Mouse (Mus musculus) testis, adult 2 months (tissue): ENCODE data around the gene Fbxl13. TPM values are rescaled to one million over a fixed set of nuclear protein-coding genes. Genes with fewer than 3 reads are reported as not detected.

Experiments used
- H3K27ac ChIP-seq: fragments of 200-500 bp; 2 replicates; pipeline ENCODE4 v1.5.1; 2012; ENCODE audit warnings: low read depth, low read length; ENCODE audit not compliant: control insufficient read depth, insufficient read depth
- H3K27me3 ChIP-seq: fragments of 200-500 bp; 2 replicates; pipeline ENCODE4 v1.6.1; 2012; ENCODE audit warnings: mild to moderate bottlenecking, low read length, moderate library complexity; ENCODE audit not compliant: control insufficient read depth, insufficient read depth
- H3K36me3 ChIP-seq: fragments of 200-500 bp; 2 replicates; pipeline ENCODE4 v1.6.1; 2012; ENCODE audit warnings: mild to moderate bottlenecking, low read length; ENCODE audit not compliant: control insufficient read depth, insufficient read depth
- H3K4me1 ChIP-seq: fragments of 200-500 bp; 2 replicates; pipeline ENCODE4 v1.6.1; 2012; ENCODE audit warnings: low read length; ENCODE audit not compliant: control insufficient read depth, insufficient read depth
- H3K4me3 ChIP-seq: fragments of 200-500 bp; 2 replicates; pipeline ENCODE4 v1.5.1; 2012; ENCODE audit warnings: low read depth, mild to moderate bottlenecking, low read length, moderate library complexity, mixed read lengths; ENCODE audit not compliant: control insufficient read depth
- CTCF ChIP-seq: fragments of 200-500 bp; IDR thresholded peaks from 2 replicates; pipeline ENCODE4 v1.5.1; 2012; ENCODE audit warnings: low read depth, mild to moderate bottlenecking, inconsistent platforms, low read length, moderate library complexity; ENCODE audit not compliant: control insufficient read depth, insufficient read depth, insufficient replicate concordance
- POLR2A ChIP-seq: fragments of 200-500 bp; IDR thresholded peaks from 2 replicates; pipeline ENCODE4 v1.6.1; 2012; ENCODE audit warnings: low read depth, mild to moderate bottlenecking, inconsistent platforms, low read length, moderate library complexity; ENCODE audit not compliant: control insufficient read depth
- polyA plus RNA-seq: library from polyadenylated mRNA; depleted of rRNA; stranded (reverse); fragments of >200 nt; gene quantifications from 2 replicates; pipeline ENCODE4 v1.2.3, GENCODE M21; 2012

Fbxl13 gene
- polyA plus RNA-seq, 1 experiment, result 92.2 TPM

DNA sequence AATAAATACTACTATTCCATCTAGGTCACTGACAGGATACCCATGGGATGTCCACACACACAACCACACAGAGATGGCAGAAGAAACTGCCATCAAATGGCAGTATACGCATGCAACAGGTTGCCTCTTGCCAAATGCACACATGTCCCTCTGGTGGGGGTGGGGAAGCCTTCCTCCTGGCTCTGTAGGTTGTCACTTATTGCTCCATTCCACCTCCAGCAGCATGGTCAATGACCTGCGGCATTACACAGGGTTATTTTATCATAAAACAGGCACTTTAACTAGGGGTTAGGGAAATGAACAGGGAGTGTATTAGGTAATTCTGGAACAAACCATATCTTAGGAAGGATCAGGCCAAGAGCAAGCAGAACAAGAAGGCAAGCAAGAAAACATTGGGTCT, 23.9 kb upstream of the Fbxl13 start:
- Histone ChIP-seq H3K4me1 (no peaks in the 10 kb centered on the region; the same call in 1 of the 2 replicates), H3K4me3 (no peak overlapping the region), H3K27ac (no peak overlapping the region), H3K27me3 (no peaks in the 10 kb centered on the region), H3K36me3 (no peaks in the 10 kb centered on the region; the same call in 1 of the 2 replicates)
- TF ChIP-seq CTCF (no peak), POLR2A (no peak)

DNA sequence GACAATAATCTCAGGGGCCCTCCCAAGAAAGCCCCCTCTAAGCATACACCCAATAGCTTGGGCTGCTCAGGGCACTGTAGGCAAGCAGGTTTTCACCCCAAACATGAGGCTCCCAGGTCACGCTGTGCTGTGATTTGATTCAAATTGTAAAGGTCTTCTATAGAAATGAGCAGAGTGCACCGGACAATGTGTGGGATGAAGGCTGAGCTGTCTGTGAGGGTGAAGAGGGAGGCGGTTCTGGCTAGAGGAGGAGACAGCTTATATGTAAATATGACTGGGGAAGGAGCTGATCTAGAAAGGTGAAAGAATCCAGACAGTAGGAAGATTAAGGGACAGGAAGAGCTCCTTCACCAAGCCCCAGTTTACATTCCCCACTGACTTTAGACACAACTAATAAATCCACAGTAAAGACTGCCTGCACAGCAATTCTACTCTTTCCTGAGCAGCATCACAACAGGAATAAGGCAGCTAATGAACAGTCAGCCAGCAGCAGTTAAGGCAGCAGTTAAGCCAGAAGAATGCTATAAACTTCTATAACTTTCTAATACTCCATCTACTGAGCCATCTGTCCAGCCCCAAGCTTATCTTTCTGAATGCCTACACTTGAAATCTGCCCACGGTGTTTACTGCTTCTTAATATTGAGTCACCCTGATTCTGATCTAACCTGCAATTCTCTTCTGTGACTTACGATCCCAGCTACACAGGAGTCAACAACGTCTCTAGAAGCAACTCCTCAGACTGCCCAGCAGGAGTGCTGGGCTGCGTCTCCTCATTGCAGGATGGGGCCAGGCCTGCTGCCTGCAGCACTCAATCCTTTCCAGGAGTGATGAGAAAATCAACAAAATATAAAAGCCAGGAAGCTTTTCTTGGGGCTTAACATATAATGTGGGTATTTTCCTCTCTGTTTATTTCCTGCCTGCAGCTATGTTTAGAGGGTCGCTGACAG, 22.0 kb upstream of the Fbxl13 start:
- Histone ChIP-seq H3K36me3 (no peaks in the 10 kb centered on the region; the same call in 1 of the 2 replicates), H3K27ac (no peak overlapping the region), H3K27me3 (no peaks in the 10 kb centered on the region), H3K4me1 (no peaks in the 10 kb centered on the region), H3K4me3 (no peak overlapping the region)
- TF ChIP-seq POLR2A (no peak), CTCF (no peak)

DNA sequence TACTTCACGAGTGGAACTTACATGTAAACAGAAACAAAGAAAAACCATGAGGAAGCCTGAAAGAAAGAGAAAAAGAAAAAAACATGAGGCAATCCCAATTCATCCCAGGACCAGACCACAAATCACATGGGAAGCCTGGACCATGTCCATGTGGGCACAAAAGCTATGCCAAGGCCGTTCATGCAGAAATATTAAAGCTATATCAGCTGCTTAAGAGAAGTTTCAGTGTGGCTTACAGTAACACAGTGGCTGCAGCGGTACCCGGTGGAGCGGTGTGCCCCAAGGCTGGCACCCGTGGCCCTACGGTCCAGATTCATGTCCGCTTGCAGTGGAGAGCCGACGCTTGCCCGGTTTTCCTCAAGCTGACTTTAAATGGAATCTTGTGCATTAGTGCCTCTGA, 17.6 kb upstream of the Fbxl13 start:
- Histone ChIP-seq H3K4me3 (no peak overlapping the region), H3K36me3 (no peaks in the 10 kb centered on the region), H3K27ac (no peak overlapping the region), H3K27me3 (no peaks in the 10 kb centered on the region), H3K4me1 (no peaks in the 10 kb centered on the region)
- TF ChIP-seq CTCF (no peak), POLR2A (no peak)

GRCm38 (mm10) chr5:21660850-21661249, 15.4 kb upstream of the Fbxl13 start:
- Histone ChIP-seq H3K4me1 (no peaks in the 10 kb centered on the region), H3K4me3 (no peak overlapping the region), H3K36me3 (no peaks in the 10 kb centered on the region), H3K27ac (peak overlapping the region; percentile 70; the same call in 1 of the 2 replicates), H3K27me3 (no peaks in the 10 kb centered on the region)
- TF ChIP-seq POLR2A (no peak), CTCF (no peak)

- no peaks in the 10 kb centered on the region for H3K4me1 ChIP-seq
- no peaks in the 10 kb centered on the region for H3K27me3 ChIP-seq
- no peak overlapping the region for H3K4me3 ChIP-seq
- no peaks in the 10 kb centered on the region for H3K36me3 ChIP-seq
- no peak overlapping the region for H3K27ac ChIP-seq
- peak; percentile 61; the same call in 1 of the 2 replicates for TF ChIP-seq CTCF
- TF ChIP-seq POLR2A, result no peak
These were observed 13.4 kb upstream of the Fbxl13 start for GRCm38 (mm10) chr5:21658623-21659395.

GRCm38 (mm10) chr5:21658038-21658437, 12.6 kb upstream of the Fbxl13 start:
- no peaks in the 10 kb centered on the region for H3K27me3 ChIP-seq
- no peaks in the 10 kb centered on the region for H3K4me1 ChIP-seq
- TF ChIP-seq POLR2A (no peak), CTCF (no peak)
- no peaks in the 10 kb centered on the region for H3K36me3 ChIP-seq
- no peak overlapping the region for H3K4me3 ChIP-seq
- H3K27ac ChIP-seq, result no peak overlapping the region

DNA sequence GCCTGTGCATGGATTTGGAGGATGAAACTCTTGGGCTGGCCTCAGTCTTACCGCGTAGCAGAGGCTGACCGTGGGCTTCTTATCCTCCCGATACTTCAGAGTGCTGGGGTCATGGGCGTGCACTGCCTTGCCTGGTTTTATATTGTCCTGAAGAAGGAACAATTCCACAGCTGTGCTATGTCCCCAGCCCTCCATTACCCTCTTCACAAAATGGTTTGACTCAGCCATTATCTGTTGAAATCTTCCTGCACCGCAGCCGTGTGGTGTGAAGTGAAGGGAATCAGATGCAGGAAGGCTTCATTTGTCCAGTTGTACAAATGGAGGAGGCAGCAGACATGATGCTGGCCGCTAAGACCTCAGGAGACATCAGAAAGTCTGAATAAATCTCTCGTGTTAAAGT, 11.5 kb upstream of the Fbxl13 start:
- Histone ChIP-seq H3K27ac (no peak overlapping the region), H3K27me3 (no peaks in the 10 kb centered on the region), H3K4me1 (no peaks in the 10 kb centered on the region), H3K36me3 (no peaks in the 10 kb centered on the region), H3K4me3 (no peak overlapping the region)
- TF ChIP-seq POLR2A, result no peak
- TF ChIP-seq CTCF, result no peak
